Mouse (Mus musculus) layer of hippocampus, adult 8-10 months (tissue): Measurements from ENCODE around the gene Abca7. TPM values are rescaled to one million over a fixed set of nuclear protein-coding genes. Genes with fewer than 3 reads are reported as not detected.

Experiments used
- DNase-seq, 2 experiments: peaks; one replicate each; pipeline ENCODE4 v3.0.0; 2022; ENCODE audit warnings: low spot score in 2 of 2
- total RNA-seq, 4 experiments: library from RNA; stranded (reverse); gene quantifications; 2 replicates each; pipeline ENCODE4 v1.2.4; 2022

Abca7 gene
- total RNA-seq, 4 experiments from 2014 or later = 12.4 to 13.6 (median 13.3) TPM

DNA sequence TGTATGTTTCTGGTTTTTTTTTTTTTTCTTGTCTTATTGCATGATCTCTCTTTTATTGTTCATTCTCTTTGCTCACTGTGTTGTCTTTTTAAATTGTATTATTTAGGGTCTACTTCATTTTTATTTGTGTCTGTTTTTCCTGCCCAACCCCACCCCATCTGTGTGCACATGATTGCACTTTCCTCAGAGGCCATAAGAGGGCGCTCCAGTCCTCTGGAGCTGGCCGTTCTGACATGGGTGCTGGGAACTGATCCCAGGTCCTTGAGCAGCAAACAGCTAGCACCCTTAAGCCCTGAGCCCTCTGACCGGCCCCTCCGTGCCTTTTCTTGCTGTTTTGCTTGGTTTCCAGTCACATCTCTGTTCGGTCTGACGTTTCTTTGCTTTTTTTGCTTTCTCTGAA is 4.7 kb upstream of the Abca7 start:
- DNase-seq = no peak

DNA sequence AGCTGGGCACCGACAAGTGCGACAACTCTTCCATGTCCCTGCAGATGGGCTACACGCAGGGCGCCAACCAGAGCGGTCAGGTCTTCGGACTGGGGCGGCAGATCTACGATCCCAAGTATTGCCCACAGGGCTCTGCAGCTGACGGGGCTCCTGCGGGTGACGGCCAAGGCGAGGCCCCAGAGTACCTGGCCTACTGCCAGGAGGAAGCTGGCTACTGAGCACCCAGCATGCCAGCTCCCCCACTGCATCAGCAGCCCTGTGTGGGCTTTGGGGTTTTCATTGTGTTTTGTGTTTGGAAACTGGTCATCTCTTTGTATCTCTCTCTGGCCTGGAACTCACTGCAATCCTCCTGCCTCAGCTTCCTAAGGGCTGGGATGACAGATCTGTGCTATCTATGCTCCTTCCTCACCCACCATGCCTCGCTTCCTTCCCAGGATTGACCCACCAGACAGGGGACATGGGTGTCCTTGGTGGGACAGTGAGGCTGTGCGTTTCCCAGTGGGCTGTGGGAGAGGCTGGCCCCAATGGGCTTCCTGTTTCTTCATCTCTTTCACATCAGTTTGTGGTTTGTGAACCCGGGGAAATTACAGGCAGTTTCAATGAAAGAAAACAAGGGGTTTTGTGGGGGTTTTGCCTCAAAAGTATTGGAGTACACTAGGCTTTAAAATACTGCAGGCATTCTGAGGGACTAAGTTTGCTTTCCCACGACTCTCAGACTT is 1.7 kb upstream of the Abca7 start:
- DNase-seq = no peak

DNA sequence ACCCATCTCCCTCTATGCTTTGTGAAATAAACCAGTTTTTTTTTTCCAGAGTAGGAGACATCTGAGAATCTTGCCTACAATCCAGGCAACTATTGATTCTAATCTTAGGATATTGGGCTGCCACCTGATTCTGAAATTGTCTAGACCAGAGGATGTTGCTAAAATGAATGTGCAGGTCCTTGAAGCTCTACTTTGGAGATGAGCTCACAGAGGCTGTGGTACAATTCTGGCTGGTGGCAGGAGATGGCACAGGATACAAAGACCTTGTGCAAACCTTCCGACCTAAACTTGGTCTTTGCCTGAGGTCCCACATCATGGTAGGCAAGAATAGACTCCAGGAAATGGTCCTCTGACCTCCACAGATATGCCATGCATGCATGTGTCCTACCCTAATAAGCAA is 658 bp upstream of the Abca7 start:
- no peak for DNase-seq

DNA sequence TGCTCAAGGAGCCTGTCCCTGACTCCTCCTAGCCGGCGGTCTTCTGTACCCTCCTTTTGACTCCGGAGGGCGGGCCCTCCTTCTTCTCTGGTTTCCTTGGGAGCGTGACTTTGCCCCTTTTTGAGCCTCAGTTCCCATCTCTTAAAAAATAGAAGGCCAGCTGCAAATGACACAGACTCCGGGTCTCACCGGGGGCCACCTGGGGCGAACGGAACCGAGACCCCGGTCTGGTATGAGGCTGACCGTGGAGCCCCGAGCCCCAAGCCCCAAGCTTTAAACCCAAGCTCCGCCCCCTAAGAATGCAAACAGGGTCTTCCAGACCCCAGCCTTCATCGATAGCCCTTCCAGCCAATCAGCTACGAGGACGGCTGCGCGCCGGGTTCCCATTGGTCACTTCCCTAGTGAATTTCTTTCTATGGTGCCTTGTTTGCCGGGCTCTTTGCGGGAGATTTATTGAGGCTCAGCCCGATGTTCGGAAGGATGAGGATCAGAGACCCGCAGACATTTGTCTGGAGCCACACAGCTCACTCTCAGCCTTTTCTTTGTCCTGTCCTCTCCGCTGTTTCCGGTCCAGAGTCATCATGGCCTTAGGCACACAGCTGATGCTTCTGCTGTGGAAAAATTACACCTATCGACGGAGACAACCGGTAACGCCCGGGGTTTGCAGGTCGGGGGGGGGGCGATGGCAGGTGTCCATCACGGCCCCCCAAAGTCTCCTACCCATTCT is 903 bp downstream of the Abca7 start:
- peak in 1 of 2 experiments; percentile 69 for DNase-seq

DNA sequence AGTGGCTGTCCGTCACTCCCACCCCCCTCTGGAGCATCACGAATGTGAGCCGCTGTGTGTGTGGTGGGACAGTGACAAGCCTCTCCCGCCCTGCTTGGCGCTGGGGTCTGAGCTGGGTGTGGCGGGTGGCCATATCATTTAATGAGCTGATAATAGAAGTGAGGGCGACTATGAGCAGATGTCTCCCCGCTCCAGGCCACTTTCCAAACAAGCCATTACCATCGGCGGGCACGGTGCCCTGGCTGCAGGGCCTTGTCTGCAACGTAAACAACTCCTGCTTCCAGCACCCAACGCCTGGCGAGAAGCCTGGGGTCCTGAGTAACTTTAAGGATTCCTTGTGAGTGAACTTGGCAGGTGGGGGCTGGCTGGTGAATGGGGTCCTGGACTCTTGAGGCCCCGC is 1.5 kb downstream of the Abca7 start:
- DNase-seq = no peak

DNA sequence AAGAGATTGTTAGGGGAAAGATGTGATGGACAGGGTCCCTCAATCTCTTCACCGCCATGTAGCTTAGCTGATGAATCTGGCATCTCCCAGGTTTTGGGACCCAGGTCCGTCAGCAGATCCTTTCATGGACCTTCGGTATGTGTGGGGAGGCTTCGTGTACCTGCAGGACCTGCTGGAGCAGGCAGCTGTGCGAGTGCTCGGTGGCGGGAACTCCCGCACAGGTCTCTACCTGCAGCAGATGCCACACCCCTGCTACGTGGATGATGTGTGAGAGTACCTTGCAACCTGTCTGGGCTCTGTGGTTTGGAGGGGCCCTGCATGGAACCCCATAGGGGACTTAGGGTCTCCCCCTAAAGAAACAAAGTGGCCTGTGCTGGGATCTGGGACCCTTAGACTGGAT is 5.7 kb downstream of the Abca7 start:
- no peak for DNase-seq

DNA sequence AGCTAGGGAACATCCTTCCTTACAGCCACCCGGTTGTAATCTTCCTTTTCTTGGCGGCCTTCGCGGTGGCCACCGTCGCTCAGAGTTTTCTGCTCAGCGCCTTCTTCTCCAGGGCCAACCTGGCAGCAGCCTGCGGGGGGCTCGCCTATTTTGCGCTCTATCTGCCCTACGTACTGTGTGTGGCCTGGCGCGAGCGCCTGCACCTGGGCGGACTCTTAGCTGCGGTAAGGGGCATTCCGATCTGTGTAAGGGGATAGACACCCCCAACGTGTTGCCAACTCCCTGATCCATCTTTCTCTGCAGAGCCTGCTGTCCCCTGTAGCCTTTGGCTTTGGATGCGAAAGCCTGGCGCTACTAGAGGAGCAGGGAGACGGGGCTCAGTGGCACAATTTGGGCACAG is 6.5 kb downstream of the Abca7 start:
- DNase-seq = no peak

DNA sequence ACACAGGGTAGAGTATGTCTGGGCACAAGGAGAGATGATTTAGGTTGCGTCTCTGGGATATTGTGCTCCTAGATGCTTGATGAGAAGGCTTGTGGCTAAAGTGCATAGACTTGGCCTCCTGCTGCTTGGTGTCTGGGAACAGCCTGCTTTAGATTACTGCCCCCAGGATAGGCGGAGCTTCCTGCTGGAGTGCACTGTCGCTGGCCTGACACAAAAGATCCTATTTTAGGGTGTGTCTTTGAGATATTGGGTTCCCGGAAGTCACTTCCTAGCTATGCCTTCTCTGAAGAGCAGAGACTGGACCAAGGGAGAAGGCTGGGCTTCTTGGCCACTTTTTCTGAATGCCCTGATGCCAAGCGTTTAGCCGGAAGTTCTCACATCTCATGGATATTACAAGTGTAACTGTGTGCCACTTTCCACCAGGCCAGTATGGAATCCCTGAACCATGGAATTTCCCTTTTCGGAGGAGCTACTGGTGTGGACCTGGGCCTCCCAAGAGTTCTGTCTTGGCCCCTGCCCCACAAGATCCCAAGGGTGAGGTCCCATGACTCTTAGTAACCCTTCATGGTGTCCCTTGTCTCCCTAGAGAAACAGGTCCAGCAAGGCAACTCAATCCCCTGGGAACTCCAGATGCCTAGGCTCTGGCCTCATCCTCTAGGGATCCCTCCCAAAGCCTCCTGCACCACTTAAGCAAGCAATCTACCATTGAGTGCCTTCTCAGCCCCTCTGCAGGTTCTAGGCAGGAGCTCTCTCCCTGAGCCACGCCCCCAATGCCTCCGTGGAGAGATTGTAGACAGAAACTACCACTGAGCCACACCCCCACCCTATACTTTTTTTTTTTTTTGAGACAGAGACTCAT is 7.3 kb downstream of the Abca7 start:
- no peak for DNase-seq

DNA sequence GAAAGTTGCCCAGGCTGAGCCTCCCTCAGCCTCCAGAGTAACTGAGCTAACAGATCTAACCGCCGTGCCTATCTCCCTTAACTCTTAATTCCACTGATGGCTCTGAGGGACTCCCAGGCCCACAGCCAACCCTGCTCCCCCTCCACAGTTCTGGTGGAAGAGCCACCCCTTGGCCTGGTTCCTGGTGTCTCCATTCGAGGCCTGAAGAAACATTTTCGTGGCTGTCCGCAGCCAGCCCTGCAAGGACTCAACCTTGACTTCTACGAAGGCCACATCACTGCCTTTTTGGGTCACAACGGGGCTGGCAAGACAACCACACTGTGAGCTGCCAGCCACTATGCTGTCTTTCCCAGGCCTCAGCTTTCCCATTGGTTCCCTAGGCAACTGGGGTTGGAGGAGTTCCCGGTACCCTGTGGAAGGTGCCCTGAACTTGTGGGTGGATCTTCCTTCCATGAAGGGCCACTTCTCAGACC is 8.0 kb downstream of the Abca7 start:
- DNase-seq = no peak

DNA sequence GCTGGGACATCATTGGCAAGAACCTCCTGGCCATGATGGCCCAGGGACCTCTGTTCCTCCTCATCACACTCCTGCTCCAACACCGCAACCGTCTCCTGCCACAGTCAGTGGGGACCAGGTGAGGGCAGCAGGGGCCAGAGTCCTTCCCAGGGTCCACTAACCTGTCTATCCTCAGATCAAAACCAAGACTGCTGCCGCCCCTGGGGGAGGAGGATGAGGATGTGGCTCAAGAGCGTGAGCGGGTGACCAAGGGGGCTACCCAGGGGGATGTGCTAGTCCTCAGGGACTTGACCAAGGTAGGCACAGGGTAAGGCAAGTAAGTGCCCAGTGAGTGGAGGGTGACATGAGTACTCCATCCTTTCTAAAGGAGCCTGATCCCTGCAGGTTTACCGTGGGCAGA is 15.4 kb downstream of the Abca7 start:
- DNase-seq = no peak

DNA sequence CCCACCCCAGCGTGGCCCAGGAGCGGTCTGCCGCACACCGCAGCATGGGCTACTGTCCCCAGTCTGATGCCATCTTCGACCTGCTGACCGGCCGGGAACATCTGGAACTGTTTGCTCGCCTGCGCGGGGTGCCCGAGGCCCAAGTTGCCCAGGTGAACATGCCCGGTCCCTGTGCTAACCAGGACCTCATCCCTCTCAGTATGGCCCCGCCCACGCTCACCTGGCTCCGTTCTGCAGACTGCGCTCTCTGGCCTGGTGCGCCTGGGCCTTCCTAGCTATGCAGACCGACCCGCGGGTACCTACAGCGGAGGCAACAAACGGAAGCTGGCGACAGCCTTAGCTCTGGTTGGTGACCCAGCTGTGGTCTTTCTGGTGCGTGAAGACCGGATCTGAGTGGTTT is 17.3 kb downstream of the Abca7 start:
- DNase-seq = no peak

DNA sequence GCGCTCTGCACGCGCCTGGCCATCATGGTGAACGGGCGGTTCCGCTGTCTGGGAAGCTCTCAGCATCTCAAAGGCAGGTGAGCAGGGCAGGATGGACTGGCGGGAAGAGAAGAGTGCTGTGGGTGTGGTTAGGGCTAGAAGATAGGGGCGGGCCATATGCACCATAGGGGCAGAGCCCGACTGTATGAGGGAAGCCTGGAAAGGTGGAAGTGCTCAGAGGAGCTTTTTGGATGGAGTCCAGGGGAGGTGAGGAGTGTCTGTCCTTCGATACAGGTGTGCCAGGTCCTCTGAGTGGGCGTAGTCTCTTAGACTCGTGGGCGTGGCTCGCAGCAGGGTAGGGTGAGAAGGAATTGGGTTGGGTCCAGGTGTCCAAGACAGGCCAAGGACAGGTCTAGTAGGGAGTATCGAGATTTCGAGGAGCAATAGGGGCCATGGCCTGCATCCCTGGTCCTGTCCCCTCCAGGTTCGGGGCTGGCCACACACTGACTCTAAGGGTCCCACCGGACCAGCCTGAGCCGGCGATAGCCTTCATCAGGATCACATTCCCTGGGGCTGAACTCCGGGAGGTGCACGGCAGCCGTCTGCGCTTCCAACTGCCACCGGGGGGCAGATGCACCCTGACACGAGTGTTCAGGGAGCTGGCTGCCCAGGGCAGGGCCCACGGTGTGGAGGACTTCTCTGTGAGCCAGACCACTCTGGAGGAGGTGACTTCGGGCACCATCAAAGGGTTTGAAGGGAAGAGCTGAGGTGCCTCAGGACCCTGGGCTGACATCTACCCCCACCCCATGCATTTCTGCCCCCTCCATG is 18.4 kb downstream of the Abca7 start:
- no peak for DNase-seq

DNA sequence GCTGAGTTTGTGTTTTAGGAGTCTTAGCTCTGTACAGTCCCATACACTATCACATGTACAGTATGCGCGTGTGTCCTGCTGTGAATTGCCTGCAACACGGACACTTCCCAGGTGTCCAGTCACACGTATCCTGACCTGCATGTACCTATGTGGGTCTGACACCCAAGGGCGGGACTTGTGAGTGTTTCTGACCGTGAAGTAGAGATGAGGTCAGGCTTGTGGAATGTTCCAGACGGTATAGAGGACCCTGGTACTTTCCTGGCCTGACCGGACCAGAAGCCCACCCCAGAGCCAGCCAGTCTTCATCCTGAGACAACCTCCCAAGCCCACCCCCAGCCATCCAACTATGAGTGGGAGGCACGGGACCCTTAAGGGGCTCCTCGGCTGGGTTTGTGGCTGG is 19.3 kb downstream of the Abca7 start:
- no peak for DNase-seq

DNA sequence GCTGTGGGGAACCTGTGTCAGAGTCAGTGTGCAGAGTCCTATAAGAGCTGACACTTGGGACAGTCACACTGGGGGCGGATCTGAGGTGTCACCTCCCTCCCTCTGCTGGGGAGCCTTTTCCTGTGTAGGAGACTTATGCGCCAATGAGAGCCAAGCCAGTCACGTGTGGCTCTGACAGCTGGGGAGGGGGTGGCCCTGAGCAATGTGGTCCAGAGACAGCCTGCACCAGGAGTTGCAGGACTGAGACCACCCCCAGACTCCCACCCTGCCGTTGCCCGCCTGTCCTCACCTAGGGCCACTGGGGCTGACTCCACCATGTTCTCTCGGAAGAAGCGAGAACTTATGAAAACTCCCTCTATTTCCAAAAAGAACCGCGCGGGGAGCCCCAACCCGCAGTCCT is 20.2 kb downstream of the Abca7 start, which contains the start of gene Arhgap45:
Gene Arhgap45, plus strand, starts transcription at position 143 of the 400 bp plus-strand sequence.
- no peak for DNase-seq

DNA sequence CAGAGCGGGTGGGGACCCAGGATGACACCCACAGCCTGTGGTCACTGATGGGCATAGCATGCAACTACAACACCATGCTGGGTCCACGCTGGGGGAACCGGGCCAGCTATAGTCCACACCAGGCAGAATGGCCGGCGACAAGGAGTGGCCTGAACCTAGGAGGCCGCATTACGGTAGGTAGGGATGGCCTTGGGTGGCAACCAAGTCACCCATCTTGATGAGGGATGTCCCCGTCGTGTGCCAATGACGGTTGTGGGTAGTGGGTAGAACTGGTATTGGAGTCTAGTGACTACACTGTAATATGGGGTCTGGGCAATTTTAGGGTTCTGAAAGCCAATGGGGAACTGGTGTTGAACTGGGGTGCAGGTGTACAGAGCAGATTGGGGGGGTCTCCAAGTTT is 20.6 kb downstream of the Abca7 start:
- DNase-seq = no peak

DNA sequence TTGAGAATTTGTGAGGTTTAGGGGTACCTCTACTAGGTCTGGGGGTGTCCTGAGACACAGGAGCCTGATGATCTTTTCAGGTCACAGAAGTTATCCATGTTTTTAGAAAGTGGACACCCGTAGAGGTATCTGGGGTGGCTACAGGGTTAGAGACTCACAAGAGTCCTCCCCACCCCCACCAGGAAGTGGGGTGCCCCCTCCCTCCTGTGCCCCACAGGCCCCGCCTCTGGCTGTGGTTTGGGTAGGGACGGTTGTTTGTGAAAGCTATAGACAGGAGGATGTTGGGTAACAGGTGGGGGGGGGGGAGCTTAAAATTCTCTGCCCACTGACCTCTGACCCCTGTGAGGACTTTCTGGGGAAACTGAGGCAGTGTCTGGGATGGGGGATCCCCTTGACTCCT is 21.1 kb downstream of the Abca7 start:
- DNase-seq = no peak

DNA sequence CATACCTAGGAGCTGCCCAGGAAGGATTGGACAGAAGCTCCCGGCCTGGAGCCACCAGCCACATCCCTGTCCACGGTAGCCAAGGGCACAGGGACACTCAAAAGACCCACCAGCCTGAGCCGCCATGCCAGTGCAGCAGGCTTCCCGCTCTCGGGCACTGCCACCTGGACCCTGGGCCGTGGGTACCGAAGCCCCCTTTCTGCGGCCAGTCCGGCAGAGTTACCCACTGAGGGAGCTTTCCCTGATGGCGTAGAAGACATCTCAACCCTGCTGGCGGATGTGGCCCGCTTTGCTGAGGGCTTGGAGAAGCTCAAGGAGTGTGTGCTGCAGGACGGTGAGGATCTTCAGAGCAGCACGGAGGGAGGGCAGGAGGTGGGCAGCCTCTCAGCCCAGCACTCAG is 21.5 kb downstream of the Abca7 start:
- DNase-seq = no peak

DNA sequence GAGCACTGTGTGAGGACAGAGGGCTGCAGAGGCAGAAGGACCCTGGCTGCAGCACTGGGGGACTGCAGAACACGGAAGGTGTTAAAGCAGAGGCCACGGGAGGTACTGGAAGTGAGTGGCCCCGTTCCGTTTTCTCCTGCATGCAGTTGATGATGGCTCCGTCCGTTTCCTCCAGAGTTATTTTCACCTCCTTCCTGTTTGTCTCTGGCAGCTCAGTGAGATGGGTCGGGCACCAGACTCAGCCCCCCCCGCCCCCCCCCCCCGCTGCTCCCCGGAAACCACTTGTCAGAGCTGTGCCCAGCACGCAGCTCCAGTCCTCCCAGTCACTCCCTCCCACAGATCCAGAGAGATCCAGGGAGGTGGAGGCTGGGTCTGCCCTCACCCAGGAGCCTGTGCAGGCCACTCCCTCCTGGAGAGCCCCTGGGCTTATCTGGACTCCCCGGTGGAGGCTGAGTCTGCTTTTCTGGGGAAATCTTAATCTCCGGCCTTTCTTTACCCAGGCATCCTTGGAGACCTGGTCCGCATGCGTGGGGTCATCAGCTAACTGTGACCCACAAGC is 22.5 kb downstream of the Abca7 start:
- DNase-seq = no peak

DNA sequence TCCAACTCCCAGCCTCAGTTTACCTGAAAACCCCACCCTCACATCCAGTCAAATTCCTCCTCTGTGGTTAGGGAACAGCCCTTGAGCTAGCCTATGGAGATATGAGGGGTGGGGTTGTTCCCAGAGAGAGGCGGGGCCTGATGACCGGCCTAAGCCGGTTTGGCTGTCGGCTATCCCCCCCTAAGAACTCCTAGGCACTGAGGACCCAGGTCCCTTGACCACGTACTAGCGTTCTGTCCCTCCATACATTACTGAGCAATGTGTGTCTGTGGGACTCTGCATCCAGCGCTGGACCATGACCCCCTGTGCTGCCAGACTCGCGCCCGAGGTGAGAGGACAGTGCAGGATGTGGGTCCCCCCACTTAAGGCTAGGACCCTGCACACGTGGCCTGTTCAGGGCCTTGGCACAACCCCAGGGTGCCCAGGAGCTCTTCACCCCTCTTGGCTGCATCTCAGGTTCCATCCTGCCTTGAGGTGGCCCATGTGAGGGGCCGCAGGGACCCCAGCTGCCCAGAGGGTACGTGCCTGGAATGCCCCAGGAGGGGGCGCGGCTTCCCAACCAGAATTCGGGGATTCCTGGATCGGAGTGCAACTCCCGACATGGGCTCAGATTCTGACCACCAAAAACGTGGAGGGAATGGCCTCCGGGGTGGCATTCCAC is 23.3 kb downstream of the Abca7 start:
- DNase-seq = no peak

DNA sequence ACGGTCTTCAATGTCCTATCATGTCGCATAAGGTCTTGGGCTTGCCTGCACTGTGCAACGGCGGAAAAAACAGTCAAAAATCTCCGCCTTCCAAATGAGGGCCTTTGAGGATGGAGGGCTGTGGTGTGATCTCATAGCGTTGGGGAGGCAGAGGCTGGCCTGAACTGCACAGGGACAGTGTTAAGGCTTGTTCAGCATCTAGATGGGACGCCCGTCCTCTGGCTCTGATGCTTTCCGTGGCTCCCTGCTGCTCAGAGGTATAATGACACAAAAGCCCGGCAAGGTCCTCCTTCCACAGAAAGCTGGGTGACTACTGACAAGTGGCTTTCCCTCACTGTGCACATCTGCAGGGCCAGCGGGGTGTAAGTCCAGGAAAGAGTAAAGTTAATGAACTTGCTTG is 23.9 kb downstream of the Abca7 start:
- no peak for DNase-seq
